Mouse (Mus musculus) kidney, embryonic 16.5 days (tissue): ENCODE measurements around the gene Ubqln4. TPM values are rescaled to one million over a fixed set of nuclear protein-coding genes. Genes with fewer than 3 reads are reported as not detected.

Experiments used
- ATAC-seq: fragments of 200-750 bp; cut with Nextera tagmentation; 2 replicates; pipeline ENCODE4 v1.8.0; 2017; ENCODE audit warnings: moderate TSS enrichment; ENCODE audit not compliant: low FRiP score, low TSS enrichment
- H3K27ac ChIP-seq: fragments of 300-500 bp; sonication (generic); 2 replicates; pipeline ENCODE4 v1.5.1; 2014; ENCODE audit warnings: low read length
- H3K27me3 ChIP-seq: fragments of 300-500 bp; sonication (generic); 2 replicates; pipeline ENCODE4 v1.6.1; 2014; ENCODE audit warnings: low read length, control low read depth, mixed read lengths; ENCODE audit not compliant: insufficient read depth
- H3K36me3 ChIP-seq: fragments of 300-500 bp; sonication (generic); 2 replicates; pipeline ENCODE4 v1.6.1; 2014; ENCODE audit warnings: low read length, control low read depth, mixed read lengths; ENCODE audit not compliant: insufficient read depth
- H3K4me1 ChIP-seq: fragments of 300-500 bp; sonication (generic); 2 replicates; pipeline ENCODE4 v1.6.1; 2014; ENCODE audit warnings: low read length, control low read depth, mixed read lengths; ENCODE audit not compliant: insufficient read depth
- H3K4me2 ChIP-seq: fragments of 300-500 bp; sonication (generic); replicated peaks from 2 replicates; pipeline ENCODE4 v1.6.1; 2014; ENCODE audit warnings: low read depth, low read length
- H3K4me3 ChIP-seq: fragments of 300-500 bp; sonication (generic); 2 replicates; pipeline ENCODE4 v1.5.1; 2014; ENCODE audit warnings: mild to moderate bottlenecking, low read length
- H3K9ac ChIP-seq: fragments of 300-500 bp; sonication (generic); replicated peaks from 2 replicates; pipeline ENCODE4 v1.6.1; 2014; ENCODE audit warnings: low read length
- H3K9me3 ChIP-seq: fragments of 300-500 bp; sonication (generic); 2 replicates; pipeline ENCODE4 v1.6.1; 2016; ENCODE audit warnings: low read length, control low read depth
- WGBS: fragments of 180-500 bp; shearing (Covaris S2); extraction: QIAGEN DNeasy Blood & Tissue Kit; methylation state at CpG from one replicate; pipeline ENCODE4 v1.1.7; 2014; 5-methylcytosine and 5-hydroxymethylcytosine counted together
- polyA plus RNA-seq: library from polyadenylated mRNA; unstranded; fragments of >200 nt; fragmentation: Nextera tagmentation; extraction: Ambion mirVana; gene quantifications from 2 replicates; pipeline ENCODE4 v1.2.1, GENCODE M21; 2015

Gene Ubqln4
- polyA plus RNA-seq, 1 experiment from 2014 or later = 52.7 TPM

GRCm38 (mm10) chr3:88556616-88557015 is 3.1 kb downstream of the Ubqln4 start:
- Histone ChIP-seq H3K9me3 (no peaks in the 10 kb centered on the region), H3K36me3 (peaks cover 56% of the 10 kb centered on the region), H3K27ac (no peak overlapping the region), H3K4me1 (peaks cover 21% of the 10 kb centered on the region), H3K27me3 (no peaks in the 10 kb centered on the region), H3K4me3 (no peak overlapping the region), H3K4me2 (no peak overlapping the region), H3K9ac (no peak overlapping the region)
- no peak for ATAC-seq
- 87% methylated on average over 8 of the region's 8 CpGs for WGBS

GRCm38 (mm10) chr3:88559596-88559995 is 6.0 kb downstream of the Ubqln4 start:
- no peak overlapping the region for H3K9ac ChIP-seq
- no peak for ATAC-seq
- no peak overlapping the region for H3K27ac ChIP-seq
- no peak overlapping the region for H3K4me3 ChIP-seq
- H3K4me1 ChIP-seq = peaks cover 35% of the 10 kb centered on the region
- H3K9me3 ChIP-seq = no peaks in the 10 kb centered on the region
- H3K36me3 ChIP-seq = peaks cover 71% of the 10 kb centered on the region
- no peak overlapping the region for H3K4me2 ChIP-seq
- no peaks in the 10 kb centered on the region for H3K27me3 ChIP-seq
- 83% methylated on average over 9 of the region's 9 CpGs for WGBS

GRCm38 (mm10) chr3:88561989-88562388 is 8.4 kb downstream of the Ubqln4 start:
- Histone ChIP-seq H3K27me3 (no peaks in the 10 kb centered on the region), H3K9ac (peak overlapping the region; percentile 1; the same call in 1 of the 2 replicates), H3K36me3 (peaks cover 77% of the 10 kb centered on the region), H3K27ac (peak overlapping the region; percentile 52; the same call in 1 of the 2 replicates), H3K4me1 (peaks cover 25% of the 10 kb centered on the region), H3K9me3 (no peaks in the 10 kb centered on the region), H3K4me2 (no peak overlapping the region), H3K4me3 (no peak overlapping the region)
- WGBS = 43% methylated on average over 4 of the region's 4 CpGs
- peak; percentile 52 for ATAC-seq

- Histone ChIP-seq H3K4me3 (no peak overlapping the region), H3K36me3 (peaks cover 80% of the 10 kb centered on the region), H3K4me1 (peaks cover 25% of the 10 kb centered on the region), H3K27me3 (no peaks in the 10 kb centered on the region), H3K4me2 (no peak overlapping the region), H3K27ac (peak overlapping the region; percentile 49), H3K9ac (no peak overlapping the region), H3K9me3 (no peaks in the 10 kb centered on the region)
- WGBS = 36% methylated on average over 4 of the region's 4 CpGs
- peak; percentile 20; the same call in 1 of the 2 replicates for ATAC-seq
These were observed 9.9 kb downstream of the Ubqln4 start for GRCm38 (mm10) chr3:88563442-88563841.

GRCm38 (mm10) chr3:88563966-88564365 is 10.4 kb downstream of the Ubqln4 start:
- Histone ChIP-seq H3K27me3 (no peaks in the 10 kb centered on the region), H3K36me3 (peaks cover 81% of the 10 kb centered on the region), H3K4me1 (peaks cover 25% of the 10 kb centered on the region), H3K4me3 (no peak overlapping the region), H3K9ac (no peak overlapping the region), H3K27ac (peak overlapping the region; percentile 63), H3K9me3 (no peaks in the 10 kb centered on the region), H3K4me2 (no peak overlapping the region)
- ATAC-seq = peak; percentile 74
- WGBS = 37% methylated on average over 7 of the region's 7 CpGs

- Histone ChIP-seq H3K27me3 (no peaks in the 10 kb centered on the region), H3K27ac (no peak overlapping the region), H3K9me3 (no peaks in the 10 kb centered on the region), H3K4me1 (peaks cover 25% of the 10 kb centered on the region), H3K4me2 (no peak overlapping the region), H3K4me3 (no peak overlapping the region), H3K9ac (no peak overlapping the region), H3K36me3 (peaks cover 75% of the 10 kb centered on the region)
- 85% methylated on average over 3 of the region's 3 CpGs for WGBS
- ATAC-seq = no peak
These were observed 12.6 kb downstream of the Ubqln4 start for GRCm38 (mm10) chr3:88566116-88566515.

GRCm38 (mm10) chr3:88566536-88567061 is 13.0 kb downstream of the Ubqln4 start:
- no peak for ATAC-seq
- H3K27ac ChIP-seq = no peak overlapping the region

GRCm38 (mm10) chr3:88567892-88568291 is 14.3 kb downstream of the Ubqln4 start:
- Histone ChIP-seq H3K4me3 (no peak overlapping the region), H3K4me2 (no peak overlapping the region), H3K36me3 (peaks cover 70% of the 10 kb centered on the region), H3K9me3 (no peaks in the 10 kb centered on the region), H3K4me1 (peaks cover 11% of the 10 kb centered on the region), H3K9ac (no peak overlapping the region), H3K27ac (no peak overlapping the region), H3K27me3 (no peaks in the 10 kb centered on the region)
- 78% methylated on average over 6 of the region's 6 CpGs for WGBS
- ATAC-seq = no peak

More at GRCm38 (mm10) chr3:88566536-88567061, 13.0 kb downstream of the Ubqln4 start:
- H3K9ac ChIP-seq = no peak overlapping the region
- no peak overlapping the region for H3K4me2 ChIP-seq
- H3K36me3 ChIP-seq = peaks cover 71% of the 10 kb centered on the region
- H3K4me3 ChIP-seq = no peak overlapping the region
- H3K4me1 ChIP-seq = peaks cover 22% of the 10 kb centered on the region
- H3K9me3 ChIP-seq = no peaks in the 10 kb centered on the region
- no peaks in the 10 kb centered on the region for H3K27me3 ChIP-seq
- WGBS = 73% methylated on average over 4 of the region's 4 CpGs

GRCm38 (mm10) chr3:88568615-88569014 is 15.1 kb downstream of the Ubqln4 start:
- WGBS = 95% methylated on average over 2 of the region's 2 CpGs

GRCm38 (mm10) chr3:88569093-88569492 is 15.5 kb downstream of the Ubqln4 start:
- Histone ChIP-seq H3K27ac (no peak overlapping the region), H3K9me3 (no peaks in the 10 kb centered on the region), H3K4me1 (no peaks in the 10 kb centered on the region), H3K4me3 (no peak overlapping the region), H3K27me3 (no peaks in the 10 kb centered on the region), H3K4me2 (no peak overlapping the region), H3K9ac (no peak overlapping the region), H3K36me3 (peaks cover 61% of the 10 kb centered on the region)
- no peak for ATAC-seq
- 96% methylated on average over 2 of the region's 2 CpGs for WGBS

More at GRCm38 (mm10) chr3:88568615-88569014, 15.1 kb downstream of the Ubqln4 start:
- H3K9ac ChIP-seq = no peak overlapping the region
- no peak overlapping the region for H3K4me2 ChIP-seq
- no peaks in the 10 kb centered on the region for H3K27me3 ChIP-seq
- H3K9me3 ChIP-seq = no peaks in the 10 kb centered on the region
- H3K4me3 ChIP-seq = no peak overlapping the region
- H3K4me1 ChIP-seq = peaks cover 4% of the 10 kb centered on the region; the same call in 1 of the 2 replicates
- no peak for ATAC-seq
- peaks cover 64% of the 10 kb centered on the region for H3K36me3 ChIP-seq
- H3K27ac ChIP-seq = no peak overlapping the region
